Mouse (Mus musculus): ENCODE results near the gene Tut4.

DNA sequence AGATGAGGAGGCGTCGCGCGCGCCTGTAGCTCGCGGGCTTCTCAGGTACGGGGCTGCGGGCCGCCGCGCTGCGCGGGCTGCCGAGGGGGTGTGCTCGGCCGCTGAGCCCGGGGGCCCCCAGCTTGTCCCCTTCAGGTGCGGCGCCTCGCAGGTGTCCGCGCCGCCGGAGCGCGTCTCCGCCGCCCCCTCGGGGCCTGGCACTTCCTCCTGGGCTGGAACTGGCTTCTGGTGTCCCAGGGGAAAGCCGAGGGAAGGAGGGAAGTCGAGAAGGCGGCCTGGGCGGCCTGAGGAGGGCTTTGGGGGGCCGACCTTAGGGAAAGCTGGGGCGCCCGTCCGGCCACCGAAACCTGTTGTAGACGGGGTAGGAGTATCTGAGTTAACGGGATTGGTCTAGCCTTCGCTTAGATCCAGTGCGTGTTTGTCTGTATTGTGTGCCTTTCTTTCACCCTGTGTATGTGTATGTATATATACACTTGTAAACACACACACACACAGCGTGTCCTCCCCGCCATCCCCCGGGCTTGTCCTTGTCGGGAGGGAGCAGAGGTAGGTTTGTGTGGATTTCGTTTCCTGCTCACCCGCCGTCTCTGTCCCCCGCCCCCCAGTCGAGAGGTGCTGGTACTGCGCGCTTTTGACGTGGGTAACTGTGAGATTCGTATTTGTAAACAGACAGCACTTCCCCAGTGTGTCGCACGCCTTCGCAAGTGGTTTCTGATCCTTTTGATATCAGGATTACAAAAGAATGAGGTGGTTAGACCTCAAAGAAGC, 1.1 kb downstream of the Tut4 start:
- TF ChIP-seq CTCF (IDR thresholded peaks at IDR 0.05; ENCODE audit: control insufficient read depth, insufficient read depth, low read length) (no peak), POLR2A (IDR thresholded peaks at IDR 0.05; ENCODE audit: borderline replicate concordance, control insufficient read depth, low read depth, low read length) (peak; percentile 20; the same call in 1 of the 2 replicates)

Data from bone marrow, adult 2 months (tissue).